Mouse (Mus musculus): Measurements from ENCODE around the gene Spns1. TPM values are rescaled to one million over a fixed set of nuclear protein-coding genes. Genes with fewer than 3 reads are reported as not detected.
"Not testable (repeated sequence)": the region's sequence is repeated elsewhere in the genome, so short reads cannot be mapped to it uniquely, and the experiment has no call there.

Spns1 gene
- total RNA-seq, 2 experiments from 2014 or later = 83.2 to 86.3 TPM

DNA sequence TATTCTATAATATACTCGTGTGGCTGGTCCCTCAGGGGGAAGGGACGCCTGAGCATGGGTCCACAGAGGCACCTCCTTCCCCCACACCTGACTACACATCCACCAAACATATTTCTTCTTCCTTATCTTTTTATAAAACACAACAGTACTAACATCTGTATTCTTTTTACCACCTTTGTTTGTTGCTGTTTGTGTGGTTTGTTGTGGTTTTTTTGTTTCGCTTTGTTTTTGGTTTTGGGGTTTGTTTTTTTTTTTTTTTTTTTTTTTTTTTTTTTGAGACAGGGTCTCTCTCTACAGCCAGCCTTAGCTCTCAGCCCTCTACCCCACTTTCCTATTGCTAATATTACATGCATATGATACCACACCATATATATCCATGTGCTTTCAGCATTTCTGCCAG, 31.3 kb downstream of the Spns1 start:
- DNase-seq (ENCODE audit: low spot score in 2 of 2) = no peak
- intact Hi-C loops (cut with DNase I) = no loop called here

DNA sequence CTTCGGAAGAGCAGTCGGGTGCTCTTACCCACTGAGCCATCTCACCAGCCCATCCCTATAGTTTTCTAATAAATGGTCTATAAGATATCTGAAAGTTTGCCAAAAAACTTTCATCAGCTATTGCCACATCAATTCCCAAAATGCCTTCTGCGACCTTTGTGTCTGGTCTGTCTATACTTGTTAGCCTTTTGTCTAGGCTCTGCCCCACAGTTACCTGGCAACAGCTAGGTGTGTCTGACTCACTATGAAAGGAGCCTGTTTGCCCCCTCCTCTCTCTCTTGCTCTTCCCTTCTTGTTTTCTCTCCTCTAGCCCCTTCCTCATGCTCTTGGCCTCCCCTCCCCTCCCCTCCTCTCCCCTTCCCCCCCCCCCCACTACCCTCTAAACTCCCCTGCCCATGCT, 31.7 kb downstream of the Spns1 start:
- intact Hi-C loops (cut with DNase I) = no loop called here
- no peak for DNase-seq (ENCODE audit: low spot score in 2 of 2)

DNA sequence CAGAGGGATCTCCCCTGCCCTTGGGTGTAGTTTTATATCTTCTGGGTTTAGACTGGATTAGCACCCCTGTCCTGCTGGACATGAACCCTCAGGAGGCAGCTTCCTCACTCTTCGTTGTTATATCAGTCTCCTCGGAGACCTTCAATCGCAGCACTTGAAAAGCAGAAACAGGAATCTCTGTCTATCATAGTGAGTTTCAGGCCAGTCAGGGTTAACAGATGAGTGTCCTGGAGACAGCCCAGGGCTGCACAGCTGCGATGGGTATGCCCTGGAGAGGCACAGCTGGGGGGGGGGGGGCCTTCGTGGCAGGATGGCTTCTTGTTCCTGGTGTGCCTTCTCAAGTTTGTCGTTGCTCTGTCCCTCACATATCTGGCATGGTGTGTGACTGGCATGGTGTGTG, 36.4 kb downstream of the Spns1 start:
- intact Hi-C loops (cut with DNase I) = no loop called here
- DNase-seq (ENCODE audit: low spot score in 2 of 2) = no peak

DNA sequence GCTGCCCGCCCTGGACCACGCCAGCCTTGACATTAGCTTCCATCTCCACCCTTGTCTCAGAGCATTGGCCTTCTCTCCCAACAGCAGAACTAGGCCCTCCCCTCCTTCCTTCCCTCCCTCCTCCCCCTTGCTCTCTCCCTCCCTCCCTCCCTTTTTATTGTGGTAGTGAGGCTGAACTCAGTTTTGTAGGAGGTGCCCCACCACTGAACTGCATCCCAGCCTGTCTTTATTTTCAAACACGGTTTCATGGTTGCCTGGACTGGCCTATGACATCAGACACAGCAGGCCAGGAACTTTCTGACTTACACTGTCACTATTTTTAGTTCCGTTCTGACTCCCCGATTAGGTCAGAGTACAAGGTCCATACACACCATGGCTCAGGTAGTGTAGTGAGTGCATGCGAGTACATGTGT, 37.0 kb downstream of the Spns1 start:
- no peak for DNase-seq (ENCODE audit: low spot score in 2 of 2)
- intact Hi-C loops (cut with DNase I) = no loop called here

DNA sequence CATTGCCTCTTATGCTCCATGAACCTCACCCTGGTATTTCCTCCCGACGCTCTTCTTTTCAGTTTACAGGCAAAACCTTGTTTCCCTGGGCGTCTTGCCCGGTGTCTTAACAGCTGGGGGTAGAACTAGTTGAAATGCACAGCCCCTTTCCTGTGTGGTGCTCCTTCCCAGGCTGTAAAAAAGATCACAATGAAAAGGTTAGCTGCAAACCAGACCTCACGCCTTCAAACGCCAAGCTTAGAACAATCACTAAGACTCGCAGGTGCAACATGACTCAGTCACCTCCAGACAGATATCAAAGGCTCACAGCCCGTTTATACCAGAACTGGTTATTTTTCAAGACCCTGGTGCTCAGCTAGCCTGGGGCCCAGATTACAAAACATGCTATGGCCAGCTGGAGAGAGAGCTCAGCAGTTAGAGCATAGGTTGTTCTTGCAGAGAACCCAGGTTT, 37.7 kb downstream of the Spns1 start:
- intact Hi-C loops (cut with DNase I) = no loop called here
- no peak for DNase-seq (ENCODE audit: low spot score in 2 of 2)

GRCm38 (mm10) chr7:126338906-126339305, 38.3 kb downstream of the Spns1 start:
- DNase-seq (ENCODE audit: low spot score in 2 of 2) = no peak

DNA sequence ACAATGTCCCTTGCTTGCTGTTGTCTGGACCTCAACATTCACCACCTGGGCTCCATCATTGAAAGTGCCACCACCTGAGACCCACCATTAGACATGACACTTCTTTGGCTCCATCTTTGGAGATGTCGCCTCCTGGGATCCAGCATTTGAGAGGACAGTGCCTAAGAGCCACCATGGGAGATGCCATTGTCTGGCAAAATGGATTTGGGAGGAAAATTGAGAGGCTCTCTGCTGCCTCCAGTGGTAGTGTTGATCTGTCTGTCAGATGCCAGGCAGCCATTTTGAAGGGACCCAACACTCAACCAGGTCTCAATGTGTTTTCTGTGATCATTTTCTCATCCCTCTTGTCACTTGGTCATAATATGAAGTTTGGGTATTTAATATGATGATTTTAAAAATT, 41.7 kb downstream of the Spns1 start:
- intact Hi-C loops (cut with DNase I) = no loop called here
- DNase-seq (ENCODE audit: low spot score in 2 of 2) = no peak

More at GRCm38 (mm10) chr7:126338906-126339305, 38.3 kb downstream of the Spns1 start:
- intact Hi-C loops (cut with DNase I) = no loop called here

DNA sequence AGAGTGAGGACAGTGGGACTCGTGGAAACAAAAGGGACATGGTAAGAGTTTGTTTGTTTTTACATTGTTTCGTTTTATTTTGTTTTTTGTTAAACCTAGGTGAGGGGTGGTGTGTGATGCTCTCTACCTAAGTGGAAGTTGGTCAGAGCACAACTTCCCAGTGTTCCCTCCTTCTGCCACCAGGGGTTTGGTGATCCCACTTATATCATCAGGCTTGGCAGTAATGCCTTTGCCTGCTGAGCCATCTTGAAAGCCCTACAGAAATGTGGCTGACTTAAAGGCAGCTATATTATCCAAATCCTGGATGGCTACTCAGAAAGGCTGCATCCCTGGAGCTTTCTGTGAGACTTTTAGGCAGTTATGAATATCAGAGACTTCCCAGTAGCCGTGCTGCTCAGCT, 44.6 kb downstream of the Spns1 start:
- intact Hi-C loops (cut with DNase I) = no loop called here
- no peak for DNase-seq (ENCODE audit: low spot score in 2 of 2)

DNA sequence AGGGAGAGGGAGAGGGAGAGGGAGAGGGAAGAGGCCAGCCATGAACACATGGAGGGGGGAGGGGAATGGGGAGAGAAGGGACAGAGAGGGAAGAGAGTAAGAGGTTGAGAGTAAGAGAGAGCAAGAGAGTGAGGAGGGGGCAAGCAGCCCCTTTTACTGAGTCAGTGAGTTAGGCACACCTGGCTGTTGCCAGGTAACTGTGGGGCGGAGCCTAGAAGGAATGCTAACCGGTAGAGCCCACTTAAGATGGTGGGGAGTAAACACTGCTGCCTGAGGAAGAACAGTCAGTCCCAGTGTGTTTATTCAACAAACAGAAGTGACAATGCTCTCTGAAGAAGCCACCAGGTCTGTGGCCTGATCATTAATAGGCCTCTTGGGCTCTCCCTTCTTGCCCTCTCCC, 46.6 kb downstream of the Spns1 start:
- intact Hi-C loops (cut with DNase I) = no loop called here
- no peak for DNase-seq (ENCODE audit: low spot score in 2 of 2)

DNA sequence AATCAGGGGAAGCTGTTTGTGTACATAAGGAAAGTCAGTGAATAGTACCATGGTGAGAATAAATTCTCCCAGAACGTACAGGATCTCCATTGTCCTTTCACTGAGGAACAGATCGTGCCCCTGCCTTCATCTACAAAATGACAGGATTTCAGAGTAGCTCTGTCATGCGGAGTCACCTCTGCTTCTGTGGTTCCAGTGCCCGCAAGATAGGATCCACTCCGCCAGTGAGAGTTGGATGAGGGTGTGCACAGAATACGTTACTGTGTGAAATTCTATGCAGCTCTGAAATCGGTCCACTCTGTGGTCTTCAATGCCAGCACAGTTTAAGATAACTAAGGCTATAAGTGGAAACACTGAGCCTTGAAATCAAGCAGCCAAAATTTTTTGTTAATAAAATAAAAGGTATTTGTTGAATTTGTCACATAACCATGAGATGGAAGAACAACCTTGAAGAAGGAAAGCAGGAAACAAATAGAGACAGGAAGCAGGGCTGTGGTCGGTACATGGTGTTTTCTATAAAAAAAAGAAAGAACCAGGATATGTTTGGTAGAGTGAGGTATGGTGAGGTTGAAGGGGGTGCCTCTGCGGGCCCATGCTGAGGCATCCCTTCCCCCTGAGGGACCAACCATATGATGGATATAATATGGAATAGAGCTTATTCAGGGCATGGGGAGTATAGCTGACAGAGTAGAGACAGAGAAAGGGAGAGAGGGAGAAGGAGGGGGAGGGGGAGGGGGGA, 47.2 kb downstream of the Spns1 start:
- no peak for DNase-seq (ENCODE audit: low spot score in 2 of 2)
- intact Hi-C loops (cut with DNase I) = no loop called here

GRCm38 (mm10) chr7:126328848-126329247, 48.4 kb downstream of the Spns1 start:
- intact Hi-C loops (cut with DNase I) = not testable (repeated sequence)

DNA sequence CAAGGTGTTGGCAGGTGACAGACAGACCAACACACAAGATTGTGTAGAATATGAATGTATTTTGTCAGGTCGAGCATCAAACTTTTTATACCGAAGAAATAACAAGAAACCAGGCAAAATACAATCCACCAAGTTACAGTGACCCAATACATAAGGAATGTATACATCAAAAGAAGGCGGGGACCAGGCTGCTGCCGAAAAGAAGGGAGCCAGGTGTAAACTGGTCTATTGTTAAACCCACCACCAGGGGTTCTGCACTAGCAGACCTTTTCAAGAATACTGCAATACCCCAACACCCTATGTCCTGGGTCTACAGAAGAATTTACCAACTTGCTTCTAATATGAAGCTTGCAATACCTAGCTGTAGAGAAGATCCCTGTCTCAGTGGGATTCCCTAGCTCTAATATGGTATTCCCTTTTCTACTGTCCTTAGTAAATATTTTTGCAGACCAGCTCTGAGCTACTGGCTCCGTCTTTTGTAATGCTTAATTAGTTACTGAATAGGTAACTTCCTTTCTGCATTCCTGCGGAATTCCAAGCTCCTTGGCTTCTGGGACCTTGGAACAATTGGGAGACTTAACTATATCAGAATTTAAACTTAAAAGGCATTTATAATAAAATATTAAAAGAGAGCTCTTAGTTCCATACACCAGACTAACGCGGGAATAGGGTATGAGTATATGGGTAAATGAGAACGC, 51.5 kb downstream of the Spns1 start:
- DNase-seq (ENCODE audit: low spot score in 2 of 2); intact Hi-C loops (cut with DNase I): not testable (repeated sequence)

More at GRCm38 (mm10) chr7:126328848-126329247, 48.4 kb downstream of the Spns1 start:
- not testable (repeated sequence) for DNase-seq (ENCODE audit: low spot score in 2 of 2)

- intact Hi-C loops (cut with DNase I) = loop anchor here (5.0 kb wide), 1 partner anchor 203 kb away; no protein-coding TSS in a partner anchor
- no peak for DNase-seq (ENCODE audit: low spot score in 2 of 2)
Observed at GRCm38 (mm10) chr7:126324791-126325190, 52.5 kb downstream of the Spns1 start.

DNA sequence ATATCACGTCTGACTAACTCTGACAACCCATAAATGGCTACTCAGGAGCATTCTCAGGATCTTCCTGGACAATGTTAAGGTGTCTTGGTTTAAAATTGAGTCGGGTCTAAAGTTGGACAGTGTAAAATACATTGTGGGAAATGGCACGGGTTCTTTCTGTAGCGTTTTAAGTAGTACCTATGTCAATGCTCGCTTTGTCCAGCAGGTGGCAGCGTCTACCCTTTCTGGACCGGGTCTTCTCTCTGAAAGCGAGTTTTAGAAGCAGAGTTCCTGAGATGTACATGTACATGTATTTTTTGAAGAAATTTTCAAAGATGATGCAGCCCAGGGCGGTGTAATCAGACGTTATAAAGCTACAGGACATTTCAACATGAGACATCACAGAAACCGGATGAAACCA, 53.5 kb downstream of the Spns1 start:
- intact Hi-C loops (cut with DNase I) = loop anchor here (1.0 to 5.0 kb wide), 2 partner anchors 54 to 204 kb away; partner anchors contain the start of gene Spns1
- peak; percentile 78 to 91 for DNase-seq (ENCODE audit: low spot score in 2 of 2)

Small RNA genes within 50 kb of the gene (microRNA-seq; reads per million reads assigned to microRNA genes)
- 0 to 0.26 reads per million in 2 experiments for gene Mir7058

Other genes with a start within 250 kb of the Spns1 start
- 100 to 1,000 TPM in 1 of 2 experiments, 10 to 100 TPM in 1; 97.8 to 106 TPM for gene Xpo6, start 176.9 kb downstream of the Spns1 start, total RNA-seq (2021)
- gene Sbk1, start 104.8 kb downstream of the Spns1 start, total RNA-seq (2021) = 10 to 100 TPM; 94.8 to 95.4 TPM
- gene Lat, start 7.9 kb downstream of the Spns1 start, total RNA-seq (2021) = under 1 TPM; 0.30 to 0.33 TPM
- 1 to 10 TPM; 5.1 to 7.4 TPM for gene Nfatc2ip, start 19.3 kb upstream of the Spns1 start, total RNA-seq (2021)
- gene Cd19, start 37.4 kb upstream of the Spns1 start, total RNA-seq (2021) = not detected
- 10 to 100 TPM; 11.4 to 12.6 TPM for gene Rabep2, start 51.3 kb upstream of the Spns1 start, total RNA-seq (2021)
- under 1 TPM in 1 of 2 experiments, not detected in 1; 0.21 TPM for gene Atp2a1, start 85.7 kb upstream of the Spns1 start, total RNA-seq (2021)
- 10 to 100 TPM; 68.4 to 75.0 TPM for gene Sh2b1, start 98.0 kb upstream of the Spns1 start, total RNA-seq (2021)
- 10 to 100 TPM; 81.4 to 87.8 TPM for gene Tufm, start 109.9 kb upstream of the Spns1 start, total RNA-seq (2021)
- 100 to 1,000 TPM; 116 to 119 TPM for gene Atxn2l, start 126.0 kb upstream of the Spns1 start, total RNA-seq (2021)
- gene Eif3c, start 189.0 kb upstream of the Spns1 start, total RNA-seq (2021) = 100 to 1,000 TPM; 182 to 186 TPM
- under 1 TPM; 0.26 to 0.32 TPM for gene Apobr, start 207.5 kb upstream of the Spns1 start, total RNA-seq (2021)
- 10 to 100 TPM; 20.4 to 21.5 TPM for gene Cln3, start 208.4 kb upstream of the Spns1 start, total RNA-seq (2021)
- gene Il27, start 217.5 kb upstream of the Spns1 start, total RNA-seq (2021) = not detected